Mouse (Mus musculus) skeletal muscle tissue, adult 2 months (tissue): Measurements from ENCODE around the gene Rap1gap.
A peak's percentile ranks its signal among the peaks of the same experiment; 100 is the strongest.

Experiments
- DNase-seq: peaks from one replicate; pipeline ENCODE4 v3.0.0-alpha.2; 2012; ENCODE audit warnings: low read depth, low spot score

The Rap1gap gene

GRCm38 (mm10) chr4:137692107-137692902 is 27.8 kb downstream of the Rap1gap start:
- DNase-seq, result no peak

DNA sequence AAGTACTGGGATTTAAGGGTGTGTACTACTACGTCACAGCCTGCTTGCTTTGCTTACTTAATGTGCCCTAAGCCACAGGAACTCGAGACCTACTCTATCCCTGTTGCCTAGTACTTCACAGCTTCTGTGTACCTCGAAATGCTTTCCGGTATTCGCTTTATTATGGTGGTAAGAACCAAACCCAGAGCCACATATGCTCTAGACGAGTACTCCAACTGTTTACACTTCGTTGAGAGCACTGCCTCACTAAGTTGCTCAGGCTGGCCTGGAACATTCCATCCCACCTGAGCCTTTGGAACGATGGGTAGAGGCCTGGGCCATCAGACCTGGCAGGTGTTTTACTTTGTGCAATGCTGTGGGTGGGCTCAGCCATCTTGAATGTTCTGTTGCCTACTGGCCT is 30.8 kb downstream of the Rap1gap start:
- DNase-seq, result no peak

GRCm38 (mm10) chr4:137695900-137696299 is 31.4 kb downstream of the Rap1gap start:
- DNase-seq, result no peak

DNA sequence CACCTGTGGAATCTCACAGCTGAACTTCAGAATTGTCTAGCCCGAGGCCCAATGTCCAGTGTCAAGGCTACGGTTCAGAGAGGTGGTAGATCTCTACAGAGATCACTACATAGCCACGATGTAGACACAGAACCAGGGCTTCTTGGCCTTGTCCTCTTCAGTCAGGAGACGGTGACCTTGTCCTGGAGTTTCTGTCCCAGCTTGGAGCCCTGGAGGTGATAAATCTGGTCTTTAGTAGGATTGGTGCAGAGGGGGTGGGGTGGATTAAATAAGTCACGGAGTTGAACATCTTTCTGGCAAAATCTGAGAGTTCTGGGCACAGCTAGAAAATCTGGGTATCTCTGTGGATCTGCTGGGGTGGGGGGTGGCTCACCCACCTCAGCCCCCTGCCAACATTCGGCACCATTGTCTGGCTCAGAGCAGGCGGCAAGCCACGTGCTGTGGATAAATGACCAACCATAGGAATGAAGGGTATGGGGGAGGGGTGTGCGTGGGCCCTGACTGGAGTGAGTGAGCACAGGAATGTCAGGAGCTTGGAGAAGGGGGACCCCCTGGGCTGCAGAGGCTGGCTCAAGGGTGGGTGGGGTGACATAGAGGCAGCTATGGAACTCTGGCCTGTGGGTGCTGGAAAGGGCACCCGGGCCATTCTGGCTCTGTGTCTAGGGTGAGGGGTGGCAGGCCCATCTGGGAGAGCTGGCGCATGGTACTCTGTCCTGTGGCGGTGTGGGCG is 32.8 kb downstream of the Rap1gap start:
- DNase-seq, result no peak

DNA sequence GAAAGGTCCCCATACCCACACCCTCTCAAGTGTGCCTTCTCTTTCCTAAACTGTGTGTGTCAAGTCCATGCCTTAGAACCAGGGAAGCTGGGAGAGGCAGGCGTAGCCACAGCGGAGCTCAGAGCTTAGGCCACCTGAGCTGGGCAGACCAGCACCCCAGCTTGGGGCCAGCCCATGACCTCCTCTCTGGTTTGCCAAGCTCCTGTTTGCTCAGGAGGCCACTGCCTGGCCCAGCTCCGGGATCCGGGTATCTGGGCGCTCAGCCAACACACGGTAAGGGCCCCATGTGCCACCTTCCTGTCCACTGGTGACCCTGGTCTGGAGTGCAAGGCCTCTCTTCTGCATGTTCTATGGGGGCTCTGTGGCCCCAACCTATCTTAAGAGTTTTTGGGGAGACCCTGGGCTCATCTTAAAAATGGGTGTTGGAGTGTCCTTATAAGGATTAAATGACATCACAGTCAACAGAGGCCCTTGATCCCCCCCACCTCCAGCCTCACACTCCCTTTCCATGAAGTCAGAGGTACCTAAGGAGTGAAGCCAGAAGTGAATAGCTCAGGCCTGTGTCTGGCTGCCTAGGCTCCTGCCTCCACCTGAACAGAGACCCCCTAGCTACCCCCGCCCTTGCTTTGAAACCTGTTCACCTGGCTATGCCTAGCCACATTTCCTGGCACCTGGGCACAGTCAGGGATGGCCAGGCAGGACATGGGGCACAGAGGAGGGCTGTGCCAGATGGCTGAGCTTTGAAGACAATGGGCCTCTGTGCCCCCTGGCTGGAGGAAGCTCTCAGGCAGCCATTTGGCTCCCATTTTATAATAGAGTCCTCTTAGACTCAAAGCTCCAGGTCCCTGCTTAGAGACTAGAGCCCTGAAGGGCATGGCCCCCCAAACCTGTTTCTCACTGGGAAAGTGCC is 33.8 kb downstream of the Rap1gap start:
- no peak for DNase-seq

DNA sequence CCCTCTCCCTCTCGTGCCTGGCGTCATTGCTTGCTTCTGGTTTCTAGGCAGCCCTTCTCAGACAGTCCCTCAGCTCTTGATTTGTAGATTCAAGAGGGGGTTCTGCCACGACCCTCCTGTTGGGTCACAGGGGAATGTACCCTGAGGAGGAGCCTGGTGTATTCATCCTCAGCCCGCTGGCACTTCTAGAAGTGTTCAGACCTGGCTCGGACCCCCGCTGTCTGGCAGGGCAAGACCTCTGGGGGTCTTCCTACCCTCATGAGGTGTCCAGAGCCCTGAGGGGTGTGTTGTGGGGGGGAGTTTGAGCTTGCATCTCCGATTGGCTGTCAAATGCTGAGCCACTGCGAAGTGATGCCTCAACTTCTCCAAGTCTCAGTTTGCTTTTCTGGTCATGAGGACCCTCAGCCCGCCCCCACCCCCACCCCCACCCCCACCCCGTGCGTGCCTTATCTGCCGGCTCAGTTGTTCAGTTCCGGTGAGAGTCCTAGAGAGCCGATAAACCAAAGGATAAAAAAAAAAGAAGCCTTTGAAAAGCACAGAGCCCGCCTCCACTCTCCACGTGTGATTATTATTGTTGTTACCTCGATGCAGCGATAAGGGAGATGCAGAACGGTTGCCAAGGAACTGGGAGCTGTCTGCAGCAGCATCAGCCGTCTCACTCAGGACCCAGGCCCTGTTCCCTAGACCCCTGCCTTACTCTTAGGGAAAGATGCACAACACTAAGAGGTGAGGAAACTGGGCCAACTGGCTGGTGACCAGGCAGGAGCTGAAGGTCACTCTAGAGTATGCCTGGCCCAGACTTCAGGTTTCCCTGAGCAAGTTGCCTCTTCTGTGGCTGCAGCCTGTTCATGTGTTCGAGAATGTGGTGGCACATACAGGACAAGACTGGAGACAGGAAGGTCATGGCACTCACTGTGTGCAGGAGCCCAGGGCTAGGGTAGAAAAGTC is 35.0 kb downstream of the Rap1gap start:
- DNase-seq, result no peak

GRCm38 (mm10) chr4:137700960-137701359 is 36.4 kb downstream of the Rap1gap start:
- DNase-seq, result no peak

- no peak for DNase-seq
These were observed 38.6 kb downstream of the Rap1gap start for GRCm38 (mm10) chr4:137703077-137703476.

DNA sequence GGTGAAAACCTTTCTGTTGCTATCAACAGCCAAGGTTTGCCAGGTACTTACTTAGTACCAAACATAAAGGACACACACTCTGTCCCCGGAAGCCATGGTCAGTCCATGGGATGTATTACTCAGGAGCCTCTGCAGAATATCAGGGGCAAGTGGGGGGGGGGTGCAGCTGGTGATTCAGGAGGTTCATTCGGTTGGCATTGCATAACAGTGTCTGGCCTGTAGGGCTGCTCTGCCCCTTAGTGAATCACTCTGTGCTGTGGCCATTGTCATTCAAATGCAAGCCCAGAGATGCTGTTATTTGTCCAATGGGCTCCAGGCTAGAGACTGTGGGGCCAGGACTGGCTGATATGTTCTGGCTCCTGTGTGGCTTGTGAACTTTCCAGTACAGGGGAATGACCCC is 40.0 kb downstream of the Rap1gap start:
- no peak for DNase-seq

DNA sequence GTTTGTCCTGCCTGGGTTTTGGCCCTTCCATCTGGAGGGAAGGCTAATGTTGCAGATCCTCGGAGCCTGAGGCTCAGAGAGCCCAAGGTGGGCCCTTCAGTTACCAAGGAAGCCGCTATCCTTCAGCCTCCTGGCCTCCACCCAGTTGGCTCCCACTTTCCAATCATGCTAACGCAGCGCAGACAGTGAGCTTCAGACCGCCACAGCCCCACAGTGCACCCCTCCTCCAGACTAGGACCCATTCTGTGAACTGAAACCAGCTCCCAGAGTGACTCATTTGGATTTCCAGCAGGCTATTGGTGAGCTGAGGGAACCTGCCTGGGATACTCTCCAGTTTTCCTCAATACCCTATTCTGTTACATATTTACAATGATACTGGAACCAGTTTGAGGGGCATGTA is 40.9 kb downstream of the Rap1gap start:
- DNase-seq, result no peak

GRCm38 (mm10) chr4:137706510-137706909 is 42.0 kb downstream of the Rap1gap start:
- DNase-seq, result no peak

GRCm38 (mm10) chr4:137707216-137707990 is 42.9 kb downstream of the Rap1gap start:
- peak; percentile 66 for DNase-seq

- no peak for DNase-seq
These were observed 48.4 kb downstream of the Rap1gap start for GRCm38 (mm10) chr4:137712963-137713362.

DNA sequence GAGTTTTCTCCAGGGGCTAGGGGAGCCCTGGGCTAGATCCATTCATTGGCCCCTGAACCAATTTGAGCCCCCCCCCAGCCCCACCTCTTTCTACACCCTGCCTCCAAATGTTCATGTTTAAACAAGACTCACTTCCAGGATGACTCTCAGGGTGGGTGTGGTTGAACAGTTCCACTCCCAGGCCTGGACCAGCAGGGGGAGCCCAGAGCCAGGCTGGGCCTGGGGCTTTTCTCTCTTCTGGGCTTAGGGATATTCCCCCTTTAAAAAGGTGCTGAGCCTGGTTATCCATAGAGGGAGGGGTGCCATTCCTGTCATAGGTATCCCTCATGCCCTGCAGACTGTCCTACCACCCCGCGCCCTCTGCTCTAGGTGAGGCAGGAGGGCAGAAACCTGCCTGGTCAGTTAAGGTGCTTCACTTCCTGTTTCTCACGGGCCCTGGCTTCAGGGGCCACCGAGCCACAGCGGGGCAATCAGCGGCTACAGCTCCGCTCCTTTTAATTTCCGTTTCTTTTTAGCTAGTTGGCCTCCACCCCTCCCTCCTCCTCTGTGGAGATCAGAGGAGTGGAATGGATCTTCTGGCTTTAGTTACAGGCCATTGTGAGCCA is 49.6 kb downstream of the Rap1gap start:
- no peak for DNase-seq

- no peak for DNase-seq
These were observed 52.5 kb downstream of the Rap1gap start for GRCm38 (mm10) chr4:137717005-137717404.

DNA sequence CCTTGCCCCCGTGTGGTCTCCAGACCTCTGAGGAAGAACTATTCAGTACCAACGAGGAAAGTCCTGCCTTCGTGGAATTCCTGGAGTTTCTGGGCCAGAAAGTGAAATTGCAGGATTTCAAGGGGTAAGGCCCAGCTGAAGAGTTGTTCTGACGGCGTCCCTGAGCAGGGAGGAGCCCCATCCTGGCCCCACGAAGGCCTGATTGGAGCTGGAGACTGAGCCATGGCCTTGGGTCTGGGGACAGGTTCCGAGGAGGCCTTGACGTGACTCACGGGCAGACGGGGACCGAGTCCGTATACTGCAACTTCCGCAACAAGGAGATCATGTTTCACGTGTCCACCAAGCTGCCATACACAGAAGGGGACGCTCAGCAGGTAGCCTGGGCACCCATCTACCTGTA is 53.1 kb downstream of the Rap1gap start:
- DNase-seq, result no peak

- DNase-seq, result no peak
These were observed 55.0 kb downstream of the Rap1gap start for GRCm38 (mm10) chr4:137719378-137720077.

- DNase-seq, result no peak
These were observed 57.0 kb downstream of the Rap1gap start for GRCm38 (mm10) chr4:137721563-137721962.

DNA sequence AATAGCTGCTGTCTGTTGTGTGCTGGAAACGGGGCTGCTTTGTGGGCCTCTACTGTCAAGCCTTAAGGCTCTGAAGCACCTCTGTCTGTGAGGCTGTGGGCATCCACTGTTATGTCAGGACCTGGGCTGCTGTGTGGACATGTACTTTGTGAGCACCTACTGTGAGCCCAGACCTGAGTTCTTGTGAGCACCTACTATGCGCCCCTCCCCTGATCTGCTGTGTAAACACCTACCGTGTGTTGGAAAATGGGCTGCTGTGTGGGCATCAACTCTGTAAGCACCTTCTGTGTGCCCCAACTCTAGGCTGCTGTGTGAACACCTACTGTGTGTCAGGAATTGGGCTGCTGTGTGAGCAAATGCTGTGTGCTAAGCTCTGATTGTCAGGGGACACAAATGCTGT is 57.7 kb downstream of the Rap1gap start:
- DNase-seq, result no peak
